Mouse (Mus musculus): Measurements from ENCODE around the gene Rasgef1c.

Gene Rasgef1c

GRCm38 (mm10) chr11:49927169-49927568, 25.5 kb downstream of the Rasgef1c start:
- no peak for DNase-seq

DNA sequence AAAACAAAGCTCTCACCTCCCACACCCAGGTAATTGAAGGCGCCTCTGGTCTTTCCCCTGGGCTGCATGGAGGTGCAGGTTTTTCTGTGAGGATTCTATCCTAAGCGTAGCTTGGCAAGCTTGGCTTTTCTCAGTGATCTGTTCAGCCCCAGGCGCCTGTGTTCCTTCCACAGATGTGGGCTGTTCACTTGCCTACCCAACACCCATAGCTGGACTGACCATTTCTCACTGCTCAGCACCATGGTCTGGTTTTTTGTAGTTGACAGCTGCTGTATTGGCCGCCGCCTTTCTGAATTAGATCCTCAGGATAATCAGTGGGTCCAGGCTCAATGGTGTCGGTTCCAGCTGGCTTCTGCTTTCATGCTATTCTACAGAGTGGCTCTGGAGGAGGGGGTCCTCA, 26.0 kb downstream of the Rasgef1c start:
- DNase-seq: no peak

DNA sequence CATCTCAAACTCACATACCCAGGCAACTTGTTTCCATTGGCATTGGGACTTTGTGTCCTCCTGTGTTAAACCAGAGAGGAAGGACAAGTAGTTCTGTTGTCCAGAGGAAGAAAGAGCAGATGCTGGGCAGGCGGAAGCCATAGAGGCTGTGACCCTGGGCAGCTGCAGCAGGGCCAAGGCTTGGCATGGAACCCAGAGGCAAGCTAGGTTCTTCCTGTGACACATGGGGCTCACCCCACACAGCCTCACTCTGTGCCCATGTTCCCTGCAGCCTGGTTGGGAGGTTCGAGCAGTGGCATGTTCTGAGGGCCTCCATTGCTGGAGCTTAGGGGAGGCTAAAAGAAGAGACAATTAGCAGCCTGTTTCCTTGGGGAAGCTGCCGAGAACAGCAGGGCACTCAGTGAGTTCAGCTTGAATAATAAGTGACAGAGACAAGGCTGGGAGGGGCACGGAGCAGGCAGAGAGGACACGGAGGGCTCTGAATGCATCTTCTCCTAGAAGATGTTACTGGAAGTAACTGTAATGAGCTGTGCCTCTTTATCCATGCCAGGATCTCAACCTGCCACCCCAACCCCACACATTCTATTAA, 29.5 kb downstream of the Rasgef1c start:
- DNase-seq: no peak

GRCm38 (mm10) chr11:49931853-49932252, 30.2 kb downstream of the Rasgef1c start:
- no peak for DNase-seq

GRCm38 (mm10) chr11:49933811-49934210, 32.2 kb downstream of the Rasgef1c start:
- no peak for DNase-seq

- no peak for DNase-seq
Observed at GRCm38 (mm10) chr11:49934322-49934721, 32.7 kb downstream of the Rasgef1c start.

DNA sequence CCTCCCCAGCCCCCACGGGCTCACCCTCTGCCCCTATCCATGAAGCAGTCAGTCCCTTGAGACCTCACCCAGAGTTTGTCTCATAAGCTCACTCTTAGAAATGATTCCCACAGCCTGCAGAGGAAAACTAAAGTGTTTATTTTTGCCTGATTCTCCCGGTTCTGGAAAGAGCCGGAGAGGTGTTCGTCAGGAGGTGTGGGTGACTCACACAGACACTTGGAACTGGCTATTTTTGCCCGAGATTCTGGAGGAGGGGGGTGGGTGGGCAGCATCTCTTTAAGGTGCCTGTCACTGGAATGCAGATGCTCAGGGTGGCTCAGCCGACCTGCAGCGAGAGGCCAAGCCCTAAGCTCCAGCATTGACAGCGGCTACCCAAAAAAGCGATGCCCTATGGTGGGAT, 34.8 kb downstream of the Rasgef1c start:
- no peak for DNase-seq

GRCm38 (mm10) chr11:49937779-49938178, 36.1 kb downstream of the Rasgef1c start:
- DNase-seq: no peak

- DNase-seq: no peak
Observed at GRCm38 (mm10) chr11:49938258-49939164, 36.9 kb downstream of the Rasgef1c start.

DNA sequence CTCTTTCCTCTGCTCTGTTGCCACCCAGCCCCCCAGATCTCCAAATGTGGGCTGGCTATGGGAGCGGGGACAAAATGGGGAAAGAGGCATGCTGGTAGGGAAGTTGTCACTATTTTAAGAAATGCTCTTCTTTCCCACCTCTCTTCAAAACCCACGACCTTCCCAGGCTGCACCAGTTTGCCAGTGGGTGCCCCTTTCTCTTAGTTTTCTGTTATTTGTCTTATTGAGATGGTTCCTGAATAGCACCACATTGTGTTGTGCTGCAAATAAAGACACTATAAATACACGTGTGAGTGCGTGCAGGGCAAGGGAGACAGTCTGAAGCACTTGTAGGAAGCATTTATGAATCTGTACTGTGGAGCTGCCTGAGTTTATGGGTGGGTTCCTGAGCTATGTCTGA, 41.2 kb downstream of the Rasgef1c start:
- DNase-seq: no peak

- no peak for DNase-seq
Observed at GRCm38 (mm10) chr11:49943901-49944300, 42.3 kb downstream of the Rasgef1c start.

DNA sequence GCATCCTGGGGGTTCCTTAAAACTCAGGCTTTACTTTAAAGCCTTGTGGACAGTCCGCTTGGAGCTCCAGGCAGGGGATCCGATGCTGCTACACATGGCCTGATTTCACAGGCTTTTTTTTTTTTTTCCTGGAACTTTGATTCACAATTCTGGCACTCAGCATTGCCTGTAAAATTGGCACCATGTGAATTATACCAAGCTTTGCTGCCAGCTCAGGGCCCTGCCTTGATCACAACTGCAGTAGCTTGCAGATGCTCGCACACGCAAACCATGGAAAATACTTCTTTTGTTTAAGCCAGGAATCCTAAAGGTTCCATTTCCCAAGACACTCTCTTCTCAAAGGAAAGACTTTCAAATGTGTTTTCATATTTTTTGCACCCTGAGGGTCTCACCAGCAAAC, 44.1 kb downstream of the Rasgef1c start:
- DNase-seq: no peak

- DNase-seq: no peak
Observed at GRCm38 (mm10) chr11:49949839-49950238, 48.2 kb downstream of the Rasgef1c start.

DNA sequence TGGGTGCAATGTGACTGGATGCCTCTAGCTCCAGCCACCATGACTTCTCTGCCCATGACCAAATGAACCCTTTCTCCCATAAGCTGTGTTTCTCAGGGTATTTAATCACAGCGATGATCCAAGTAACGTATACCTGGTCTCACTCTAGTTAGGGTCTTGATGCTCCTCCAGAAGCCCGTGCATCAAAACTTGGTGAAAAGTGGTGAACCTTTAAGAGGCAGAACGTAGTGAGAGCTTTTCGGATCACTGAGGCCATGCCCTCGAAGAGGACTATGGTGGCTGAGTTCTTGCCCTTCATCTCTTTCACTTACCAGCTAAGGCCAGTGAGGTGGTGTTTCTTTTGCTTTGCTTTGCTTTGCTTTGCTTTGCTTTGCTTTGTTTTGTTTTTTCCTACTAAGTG, 52.0 kb downstream of the Rasgef1c start:
- no peak for DNase-seq

DNA sequence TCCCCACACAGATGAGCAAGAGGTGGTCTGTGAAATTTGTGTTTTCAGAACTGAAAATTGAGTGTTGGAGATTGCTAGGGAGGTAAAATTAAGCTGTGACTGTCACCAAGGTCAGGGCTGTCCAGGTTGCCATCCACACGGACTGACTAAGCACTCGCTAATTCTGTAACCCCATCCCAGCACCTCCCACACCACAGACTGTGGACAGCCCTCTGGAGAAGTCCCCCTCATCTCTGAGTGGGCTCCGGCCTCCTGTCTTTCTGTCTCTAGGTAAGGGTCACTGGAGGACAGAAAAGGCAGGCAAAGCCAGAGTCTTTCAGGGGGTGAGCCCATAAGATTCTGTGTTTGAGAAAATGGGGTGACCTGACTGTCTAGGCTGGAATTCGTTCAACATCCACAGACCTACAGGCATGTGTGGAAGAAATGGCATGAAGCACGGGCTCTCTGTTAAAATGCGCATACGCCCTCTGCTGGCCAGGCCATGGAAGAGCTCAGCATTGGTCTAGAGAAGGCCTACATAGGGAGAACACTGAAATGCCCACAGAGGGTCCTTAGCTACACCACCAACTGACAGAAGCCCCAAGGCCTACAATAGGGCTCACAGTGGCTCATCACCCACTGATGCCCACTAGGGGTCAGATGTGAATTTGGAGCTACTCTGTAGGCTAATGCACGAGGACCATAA, 54.1 kb downstream of the Rasgef1c start:
- DNase-seq: peak in 1 of 2 experiments; percentile 7

DNA sequence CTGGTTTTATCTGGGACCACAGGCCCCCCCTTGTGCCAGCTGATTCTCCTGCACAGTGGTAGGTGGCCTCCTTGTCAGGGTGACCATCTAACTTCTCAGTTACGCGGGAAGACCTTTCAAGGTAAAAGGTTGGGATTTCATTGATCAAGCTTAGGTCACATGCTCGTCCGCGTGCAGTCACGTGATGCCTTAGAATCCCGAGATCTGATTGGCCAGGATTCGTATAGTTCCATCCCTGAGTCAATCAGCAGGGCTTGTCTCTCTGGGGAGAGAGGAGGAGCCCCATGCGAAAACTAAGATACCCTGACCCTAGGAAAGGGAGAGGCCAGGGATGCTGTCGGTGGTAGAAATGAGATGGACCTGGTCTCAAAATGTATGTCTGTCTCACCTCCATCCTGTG, 56.4 kb downstream of the Rasgef1c start:
- DNase-seq: no peak

DNA sequence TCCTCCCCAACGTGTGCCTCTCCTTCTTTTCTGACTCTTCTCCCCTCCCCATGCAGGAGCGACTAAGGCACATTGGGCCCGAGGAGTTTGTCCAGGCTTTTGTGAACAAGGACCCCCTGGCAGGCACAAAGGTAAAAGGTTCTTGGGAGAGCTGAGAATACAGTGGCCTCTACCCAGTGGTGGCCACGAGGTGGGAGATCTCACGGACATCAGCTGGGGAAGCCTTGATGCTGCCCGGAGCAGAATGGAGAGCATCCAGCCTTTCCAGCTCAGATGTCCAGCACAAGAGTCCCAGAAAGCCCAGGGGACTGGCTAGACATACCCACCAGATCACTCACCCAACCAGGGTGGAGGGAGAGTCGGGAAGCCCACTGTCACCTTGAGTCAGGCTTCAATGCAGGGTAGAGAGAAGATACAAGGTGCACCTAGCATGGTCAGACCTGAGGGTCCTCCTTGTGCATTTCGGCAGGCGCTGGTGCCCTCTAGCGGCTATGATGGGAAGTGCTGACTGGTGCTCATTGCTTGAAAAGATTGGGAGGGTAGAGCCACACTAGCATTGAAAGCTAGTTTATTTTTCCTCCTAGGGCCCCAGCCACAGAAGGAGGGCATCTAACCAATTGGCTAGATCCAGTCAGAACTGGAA, 59.6 kb downstream of the Rasgef1c start:
- DNase-seq: peak in 1 of 2 experiments; percentile 7

DNA sequence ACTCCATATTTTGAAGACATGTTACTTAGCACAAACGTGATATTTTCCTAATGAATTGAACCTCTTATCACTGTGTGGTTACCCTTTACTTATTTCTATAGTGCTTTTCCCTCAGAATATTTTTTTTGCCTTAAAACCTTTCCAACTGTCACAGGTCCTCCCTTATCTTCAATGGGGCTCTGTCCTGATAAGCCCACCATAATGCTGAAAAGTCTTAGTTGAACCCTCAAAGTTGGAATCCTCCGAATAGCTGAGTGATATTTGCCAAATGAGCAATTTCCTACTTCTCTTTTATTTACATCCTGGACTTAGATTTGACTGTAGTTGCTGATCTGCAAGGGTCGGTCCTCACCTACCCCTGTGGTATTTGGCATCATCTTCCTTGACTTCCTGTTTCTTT, 63.7 kb downstream of the Rasgef1c start:
- no peak for DNase-seq

GRCm38 (mm10) chr11:49969692-49970091, 68.1 kb downstream of the Rasgef1c start:
- no peak for DNase-seq

GRCm38 (mm10) chr11:49973657-49974340, 72.2 kb downstream of the Rasgef1c start:
- DNase-seq: no peak

GRCm38 (mm10) chr11:49974675-49975074, 73.0 kb downstream of the Rasgef1c start:
- DNase-seq: no peak

- no peak for DNase-seq
Observed at GRCm38 (mm10) chr11:49977963-49978568, 76.4 kb downstream of the Rasgef1c start.
